Mouse (Mus musculus) thymus, adult 2 months (tissue): Measurements from ENCODE around the gene Slc39a3.

ENCODE experiments used
- CTCF ChIP-seq: fragments of 200-500 bp; IDR thresholded peaks from 2 replicates; pipeline ENCODE4 v1.5.1; 2012; ENCODE audit warnings: mild to moderate bottlenecking, control low read depth, low read length, moderate library complexity, borderline replicate concordance; ENCODE audit not compliant: control insufficient read depth, poor library complexity, insufficient read depth; ENCODE audit errors: extremely low read depth
- POLR2A ChIP-seq: fragments of 200-500 bp; IDR thresholded peaks from 2 replicates; pipeline ENCODE4 v1.6.1; 2012; ENCODE audit warnings: mild to moderate bottlenecking, low read length, control low read depth, moderate library complexity; ENCODE audit not compliant: control insufficient read depth, poor library complexity, insufficient read depth; ENCODE audit errors: extremely low read depth

DNA sequence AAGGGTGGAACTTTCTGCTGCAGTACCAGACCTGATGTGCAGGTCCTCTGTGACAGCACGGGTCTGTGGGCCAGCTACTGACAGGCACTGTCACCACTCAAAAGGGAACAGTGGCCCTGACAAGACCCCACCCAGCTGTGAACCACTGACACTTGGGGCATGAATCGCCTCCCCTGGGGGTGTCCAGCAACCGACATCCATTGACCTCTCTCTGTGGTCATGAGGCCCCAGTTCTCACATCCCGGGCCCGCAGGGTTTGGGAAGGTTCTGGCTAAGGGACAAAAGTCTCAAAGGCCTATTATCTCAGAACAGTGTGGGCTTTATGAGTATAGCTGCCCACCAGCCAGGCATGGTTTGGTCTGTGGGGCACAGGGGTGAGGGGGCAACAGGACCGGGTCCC, 17.9 kb upstream of the Slc39a3 start:
- TF ChIP-seq CTCF: no peak
- TF ChIP-seq POLR2A: no peak
